Mouse (Mus musculus): ENCODE measurements around the gene Tbc1d24. TPM values are rescaled to one million over a fixed set of nuclear protein-coding genes. Genes with fewer than 3 reads are reported as not detected.

Tbc1d24 gene
- polyA plus RNA-seq, 1 experiment from 2014 or later, result 7.0 TPM

GRCm38 (mm10) chr17:24191481-24191880 lies 13.9 kb downstream of the Tbc1d24 start:
- ATAC-seq (ENCODE audit: insufficient read depth), result no peak
- no peaks in the 10 kb centered on the region for H3K27me3 ChIP-seq (ENCODE audit: insufficient read depth, low read length)
- no peaks in the 10 kb centered on the region for H3K9me3 ChIP-seq (ENCODE audit: low read depth, low read length)
- H3K36me3 ChIP-seq (ENCODE audit: insufficient read depth), result 0 out of 2 replicates have a peak, but pooled peaks cover 4% of the 10 kb centered on the region
- H3K4me3 ChIP-seq (ENCODE audit: low read depth, low read length), result no peak overlapping the region
- H3K4me1 ChIP-seq (ENCODE audit: insufficient read depth), result no peaks in the 10 kb centered on the region
- H3K27ac ChIP-seq (ENCODE audit: low read depth), result no peak overlapping the region
- TF ChIP-seq CTCF (IDR thresholded peaks at IDR 0.05; ENCODE audit: low read depth), result no peak
- H3K4me2 ChIP-seq, result no peak overlapping the region
- 77% methylated on average over 4 of the region's 4 CpGs for WGBS
- no peak for DNase-seq
- H3K9ac ChIP-seq, result no peak overlapping the region

DNA sequence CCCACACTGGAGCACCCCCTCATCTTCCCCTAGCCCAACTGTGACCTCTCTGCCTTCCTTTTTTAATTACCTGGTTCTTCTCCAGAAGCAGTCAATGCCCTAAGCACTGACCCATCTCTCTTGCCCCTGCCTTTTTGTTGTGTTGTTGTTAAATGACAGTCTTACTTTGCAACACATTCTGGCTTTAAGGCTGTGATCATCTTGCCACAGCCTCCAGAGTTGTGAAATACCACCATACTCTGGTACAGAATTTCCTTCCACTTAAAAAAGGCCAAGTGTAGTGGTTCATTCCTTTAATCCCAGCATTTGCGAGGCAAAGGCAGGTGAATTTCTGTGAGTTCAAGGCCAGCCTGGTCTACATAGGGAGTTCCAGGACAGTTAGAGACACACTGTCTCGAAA lies 14.4 kb downstream of the Tbc1d24 start:
- Histone ChIP-seq H3K4me1 (ENCODE audit: insufficient read depth) (no peaks in the 10 kb centered on the region), H3K9me3 (ENCODE audit: low read depth, low read length) (no peaks in the 10 kb centered on the region), H3K4me2 (no peak overlapping the region), H3K27me3 (ENCODE audit: insufficient read depth, low read length) (no peaks in the 10 kb centered on the region), H3K9ac (no peak overlapping the region), H3K27ac (ENCODE audit: low read depth) (no peak overlapping the region), H3K4me3 (ENCODE audit: low read depth, low read length) (no peak overlapping the region), H3K36me3 (ENCODE audit: insufficient read depth) (0 out of 2 replicates have a peak, but pooled peaks cover 4% of the 10 kb centered on the region)
- no peak for TF ChIP-seq CTCF (IDR thresholded peaks at IDR 0.05; ENCODE audit: low read depth)
- no peak for DNase-seq
- 85% methylated on average over 2 of the region's 2 CpGs for WGBS
- no peak for ATAC-seq (ENCODE audit: insufficient read depth)

- Histone ChIP-seq H3K9me3 (ENCODE audit: low read depth, low read length) (no peaks in the 10 kb centered on the region), H3K27me3 (ENCODE audit: insufficient read depth, low read length) (no peaks in the 10 kb centered on the region), H3K27ac (ENCODE audit: low read depth) (no peak overlapping the region), H3K9ac (no peak overlapping the region), H3K4me2 (no peak overlapping the region), H3K4me3 (ENCODE audit: low read depth, low read length) (no peak overlapping the region), H3K36me3 (ENCODE audit: insufficient read depth) (no peaks in the 10 kb centered on the region), H3K4me1 (ENCODE audit: insufficient read depth) (no peaks in the 10 kb centered on the region)
- ATAC-seq (ENCODE audit: insufficient read depth) (no peak), DNase-seq (no peak)
- TF ChIP-seq CTCF (IDR thresholded peaks at IDR 0.05; ENCODE audit: low read depth), result no peak
- WGBS, result 68% methylated on average over 3 of the region's 3 CpGs
Measured at GRCm38 (mm10) chr17:24174259-24174658, 31.1 kb downstream of the Tbc1d24 start.

- peak; percentile 96 for TF ChIP-seq CTCF (IDR thresholded peaks at IDR 0.05; ENCODE audit: low read depth)
- WGBS, result 1% methylated on average over 3 of the region's 3 CpGs
- H3K4me2 ChIP-seq, result no peak overlapping the region
- no peaks in the 10 kb centered on the region for H3K9me3 ChIP-seq (ENCODE audit: low read depth, low read length)
- ATAC-seq (ENCODE audit: insufficient read depth), result no peak
- no peaks in the 10 kb centered on the region for H3K27me3 ChIP-seq (ENCODE audit: insufficient read depth, low read length)
- H3K27ac ChIP-seq (ENCODE audit: low read depth), result no peak overlapping the region
- peak; percentile 90 for DNase-seq
- no peaks in the 10 kb centered on the region for H3K4me1 ChIP-seq (ENCODE audit: insufficient read depth)
- no peak overlapping the region for H3K4me3 ChIP-seq (ENCODE audit: low read depth, low read length)
- no peak overlapping the region for H3K9ac ChIP-seq
- H3K36me3 ChIP-seq (ENCODE audit: insufficient read depth), result no peaks in the 10 kb centered on the region
Measured at GRCm38 (mm10) chr17:24173423-24173822, 31.9 kb downstream of the Tbc1d24 start.

DNA sequence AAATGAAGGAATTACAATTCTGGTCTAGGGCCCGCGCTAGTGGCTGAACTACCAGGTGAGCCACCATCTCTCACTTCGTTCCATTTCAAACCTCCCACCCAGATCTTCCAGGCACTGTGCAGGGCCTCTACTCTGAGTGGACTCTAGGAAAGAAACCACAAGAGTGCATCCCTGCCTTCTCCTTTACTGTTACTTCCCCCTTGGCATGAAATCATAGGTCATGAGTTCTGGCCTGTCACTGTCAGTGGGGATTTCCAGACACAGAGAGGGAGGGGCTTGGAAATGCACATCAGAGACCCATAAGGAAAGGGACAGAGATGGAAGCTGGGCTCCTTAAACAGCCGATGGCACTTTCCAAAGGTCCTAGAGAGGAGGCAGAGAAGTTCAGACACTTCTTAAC lies 33.6 kb downstream of the Tbc1d24 start:
- no peak for TF ChIP-seq CTCF (IDR thresholded peaks at IDR 0.05; ENCODE audit: low read depth)
- peaks cover 9% of the 10 kb centered on the region; the same call in 1 of the 2 replicates for H3K4me1 ChIP-seq (ENCODE audit: insufficient read depth)
- no peaks in the 10 kb centered on the region for H3K27me3 ChIP-seq (ENCODE audit: insufficient read depth, low read length)
- no peak overlapping the region for H3K27ac ChIP-seq (ENCODE audit: low read depth)
- H3K9ac ChIP-seq, result no peak overlapping the region
- H3K9me3 ChIP-seq (ENCODE audit: low read depth, low read length), result no peaks in the 10 kb centered on the region
- 80% methylated on average over 4 of the region's 4 CpGs for WGBS
- H3K36me3 ChIP-seq (ENCODE audit: insufficient read depth), result peaks cover 12% of the 10 kb centered on the region
- no peak for ATAC-seq (ENCODE audit: insufficient read depth)
- no peak overlapping the region for H3K4me2 ChIP-seq
- DNase-seq, result no peak
- H3K4me3 ChIP-seq (ENCODE audit: low read depth, low read length), result no peak overlapping the region

DNA sequence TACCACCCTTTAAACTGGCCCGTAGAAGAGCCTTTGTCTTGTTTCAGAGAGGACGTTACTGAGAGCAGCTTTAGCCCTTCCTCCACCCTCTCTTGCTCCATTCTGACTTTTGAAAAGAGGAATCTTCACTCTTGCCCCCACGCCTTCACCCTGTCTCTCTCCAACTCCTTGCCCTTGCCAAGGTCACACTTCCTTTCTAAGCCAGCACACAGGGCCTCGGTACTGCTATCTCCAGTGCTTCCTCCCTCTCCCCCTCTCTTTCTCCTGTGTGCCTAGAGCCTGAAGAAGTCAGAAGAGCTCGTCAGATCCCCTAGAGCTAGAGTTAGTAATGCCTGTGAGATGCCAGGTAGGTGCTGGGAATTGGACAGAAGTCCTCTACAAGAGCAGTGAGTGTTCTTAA lies 34.6 kb downstream of the Tbc1d24 start:
- DNase-seq, result no peak
- Histone ChIP-seq H3K4me2 (no peak overlapping the region), H3K9ac (no peak overlapping the region), H3K4me1 (ENCODE audit: insufficient read depth) (peaks cover 9% of the 10 kb centered on the region; the same call in 1 of the 2 replicates), H3K9me3 (ENCODE audit: low read depth, low read length) (no peaks in the 10 kb centered on the region), H3K27ac (ENCODE audit: low read depth) (no peak overlapping the region), H3K4me3 (ENCODE audit: low read depth, low read length) (no peak overlapping the region), H3K36me3 (ENCODE audit: insufficient read depth) (peaks cover 17% of the 10 kb centered on the region), H3K27me3 (ENCODE audit: insufficient read depth, low read length) (no peaks in the 10 kb centered on the region)
- WGBS, result 65% methylated on average over 5 of the region's 5 CpGs
- ATAC-seq (ENCODE audit: insufficient read depth), result no peak
- no peak for TF ChIP-seq CTCF (IDR thresholded peaks at IDR 0.05; ENCODE audit: low read depth)

DNA sequence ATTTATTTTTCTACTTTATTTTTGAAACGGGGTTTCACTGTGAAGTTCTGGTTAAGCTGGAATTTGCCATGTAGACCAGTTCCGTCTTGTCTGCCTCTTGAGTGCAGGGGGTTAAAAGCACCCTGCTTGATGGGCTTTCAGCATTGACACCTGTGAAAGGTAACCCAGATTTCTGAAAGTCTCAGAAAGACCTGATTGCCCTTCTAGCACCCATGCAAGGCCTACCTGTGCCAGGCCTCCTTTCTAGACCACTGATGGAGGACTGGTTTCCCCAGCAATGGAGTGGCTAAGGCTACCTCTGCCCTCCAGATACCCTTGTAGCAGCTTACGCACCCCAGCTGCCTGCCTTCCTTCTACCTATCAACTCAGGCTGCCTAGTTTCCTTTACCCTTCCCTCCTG lies 35.2 kb downstream of the Tbc1d24 start:
- peaks cover 9% of the 10 kb centered on the region; the same call in 1 of the 2 replicates for H3K4me1 ChIP-seq (ENCODE audit: insufficient read depth)
- H3K9ac ChIP-seq, result peak overlapping the region; percentile 84
- no peak overlapping the region; the same call in 1 of the 2 replicates for H3K27ac ChIP-seq (ENCODE audit: low read depth)
- H3K27me3 ChIP-seq (ENCODE audit: insufficient read depth, low read length), result no peaks in the 10 kb centered on the region
- WGBS, result 57% methylated on average over 3 of the region's 3 CpGs
- peaks cover 23% of the 10 kb centered on the region for H3K36me3 ChIP-seq (ENCODE audit: insufficient read depth)
- H3K9me3 ChIP-seq (ENCODE audit: low read depth, low read length), result no peaks in the 10 kb centered on the region
- peak overlapping the region; percentile 85 for H3K4me3 ChIP-seq (ENCODE audit: low read depth, low read length)
- H3K4me2 ChIP-seq, result peak overlapping the region; percentile 81
- ATAC-seq (ENCODE audit: insufficient read depth) (no peak), DNase-seq (no peak)
- no peak for TF ChIP-seq CTCF (IDR thresholded peaks at IDR 0.05; ENCODE audit: low read depth)

All from lung, embryonic 14.5 days (tissue).